Mouse (Mus musculus) megakaryocyte, embryonic 14.5 days (primary cell): ENCODE data around the gene Ncoa7. TPM values are rescaled to one million over a fixed set of nuclear protein-coding genes. Genes with fewer than 3 reads are reported as not detected.
"Not testable (repeated sequence)": the region's sequence is repeated elsewhere in the genome, so short reads cannot be mapped to it uniquely, and the experiment has no call there.

ENCODE experiments used
- H3K27me3 ChIP-seq: replicated peaks from 2 replicates; pipeline ENCODE3; 2012; ENCODE audit warnings: inconsistent platforms
- H3K36me3 ChIP-seq: replicated peaks from 2 replicates; pipeline ENCODE3; 2012; ENCODE audit warnings: low read length, inconsistent platforms, mixed read lengths
- H3K4me1 ChIP-seq: 2 replicates; pipeline ENCODE4 v1.6.1; 2012; ENCODE audit warnings: inconsistent platforms
- H3K4me3 ChIP-seq: replicated peaks from 2 replicates; pipeline ENCODE3; 2012; ENCODE audit warnings: moderate library complexity, mild to moderate bottlenecking, inconsistent platforms
- H3K9me3 ChIP-seq: 2 replicates; pipeline ENCODE4 v1.6.1; 2012; ENCODE audit warnings: inconsistent platforms
- FLI1 ChIP-seq: IDR thresholded peaks from 2 replicates; pipeline ENCODE4 v1.6.1; 2012; ENCODE audit warnings: low read length, inconsistent platforms, mixed read lengths
- GATA1 ChIP-seq: IDR thresholded peaks from 3 replicates; pipeline ENCODE4 v1.6.1; 2012; ENCODE audit warnings: mixed read lengths, low read length, inconsistent platforms, borderline replicate concordance
- polyA plus RNA-seq: library from polyadenylated mRNA; stranded (reverse); fragments of >175 nt; gene quantifications from 2 replicates; pipeline ENCODE4 v1.2.3, GENCODE M21; 2012; ENCODE audit warnings: low replicate concordance; ENCODE audit not compliant: insufficient read depth

The Ncoa7 gene
- polyA plus RNA-seq, 1 experiment = 2.1 TPM

- Histone ChIP-seq H3K9me3 (peaks cover 4% of the 10 kb centered on the region; the same call in 1 of the 2 replicates), H3K36me3 (peaks cover 8% of the 10 kb centered on the region), H3K4me3 (no peak overlapping the region), H3K4me1 (peaks cover 39% of the 10 kb centered on the region), H3K27me3 (no peaks in the 10 kb centered on the region)
- TF ChIP-seq GATA1 = no peak
- TF ChIP-seq FLI1 = no peak
Observed at GRCm38 (mm10) chr10:30632718-30633117, 170.4 kb downstream of the Ncoa7 start.

- Histone ChIP-seq H3K4me1 (peaks cover 66% of the 10 kb centered on the region), H3K4me3 (no peak overlapping the region), H3K27me3 (no peaks in the 10 kb centered on the region), H3K9me3 (peaks cover 4% of the 10 kb centered on the region; the same call in 1 of the 2 replicates), H3K36me3 (peaks cover 8% of the 10 kb centered on the region)
- no peak for TF ChIP-seq FLI1
- TF ChIP-seq GATA1 = no peak
Observed at GRCm38 (mm10) chr10:30629977-30630376, 173.1 kb downstream of the Ncoa7 start.

DNA sequence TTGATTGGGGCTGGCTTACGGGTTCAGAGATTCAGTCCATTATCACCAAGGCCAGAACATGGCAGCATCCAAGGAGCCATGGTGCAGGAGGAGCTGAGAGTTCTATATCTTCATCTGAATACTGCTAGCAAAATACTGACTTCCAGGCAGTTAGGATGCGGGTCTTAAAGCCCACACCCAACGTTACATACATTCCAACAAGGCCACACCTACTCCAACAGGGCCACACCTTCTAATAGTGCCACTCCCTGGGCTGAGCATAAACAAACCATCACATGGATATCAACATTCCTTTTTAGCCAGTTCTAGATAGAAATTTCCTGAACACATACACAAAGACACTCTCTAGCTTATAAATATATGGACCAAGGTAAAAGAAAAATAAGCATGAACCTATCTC lies 173.6 kb downstream of the Ncoa7 start, which contains the start of gene Hint3:
Gene Hint3, minus strand, starts transcription at position 120 of the 400 bp plus-strand sequence.
- H3K4me1 ChIP-seq = peaks cover 67% of the 10 kb centered on the region
- peaks cover 4% of the 10 kb centered on the region; the same call in 1 of the 2 replicates for H3K9me3 ChIP-seq
- H3K27me3 ChIP-seq = no peaks in the 10 kb centered on the region
- no peak for TF ChIP-seq FLI1
- TF ChIP-seq GATA1 = no peak
- H3K4me3 ChIP-seq = no peak within 1 kb of the TSS
- peaks cover 8% of the 10 kb centered on the region for H3K36me3 ChIP-seq

DNA sequence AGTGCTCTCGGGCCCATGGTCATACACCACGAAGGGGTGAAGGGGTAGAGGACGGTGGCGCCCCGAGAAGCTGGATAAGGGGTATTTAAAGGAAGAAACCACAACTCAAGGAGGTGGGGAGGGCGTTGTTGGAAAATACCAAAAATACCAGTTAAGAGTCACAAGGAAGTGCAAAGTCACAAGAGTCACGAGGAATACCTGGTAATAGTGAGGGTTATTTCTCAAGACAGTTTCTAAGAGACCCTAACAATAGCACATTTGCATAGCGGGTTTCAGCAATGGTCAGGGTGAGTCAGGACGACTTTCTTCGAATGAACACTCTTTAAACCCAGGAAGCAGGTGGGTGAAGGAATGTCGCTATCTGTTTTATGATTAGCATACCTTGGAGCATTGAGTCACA lies 174.7 kb downstream of the Ncoa7 start:
- H3K9me3 ChIP-seq = not testable (repeated sequence)

DNA sequence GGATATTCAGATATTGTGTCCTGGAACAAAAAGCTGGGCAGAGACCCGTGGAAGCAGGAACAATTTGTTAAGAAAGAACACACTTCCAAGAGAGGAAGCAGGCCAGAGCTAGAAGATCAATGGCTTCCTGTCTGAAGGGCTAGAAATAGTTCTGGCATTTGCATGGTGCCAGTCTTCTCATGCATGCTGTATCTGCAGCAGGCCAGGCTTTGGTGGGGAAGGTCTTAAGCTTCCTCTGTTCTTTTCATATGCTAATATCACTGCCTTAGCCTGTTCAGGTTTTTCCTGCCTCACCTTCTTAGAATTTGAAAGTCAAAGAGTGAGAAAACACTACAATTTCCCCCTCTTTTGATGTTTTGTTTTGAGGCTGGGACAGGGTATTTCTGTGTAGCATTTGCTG lies 175.6 kb downstream of the Ncoa7 start:
- H3K27me3 ChIP-seq = no peaks in the 10 kb centered on the region
- H3K36me3 ChIP-seq = peaks cover 8% of the 10 kb centered on the region
- TF ChIP-seq FLI1 (no peak), GATA1 (no peak)
- peaks cover 64% of the 10 kb centered on the region for H3K4me1 ChIP-seq
- H3K4me3 ChIP-seq = peak overlapping the region; percentile 53
- H3K9me3 ChIP-seq = peaks cover 4% of the 10 kb centered on the region; the same call in 1 of the 2 replicates

More for the DNA sequence above, 174.7 kb downstream of the Ncoa7 start:
- not testable (repeated sequence) for H3K4me3 ChIP-seq, H3K36me3 ChIP-seq, H3K27me3 ChIP-seq
- H3K4me1 ChIP-seq = peaks cover 65% of the 10 kb centered on the region

DNA sequence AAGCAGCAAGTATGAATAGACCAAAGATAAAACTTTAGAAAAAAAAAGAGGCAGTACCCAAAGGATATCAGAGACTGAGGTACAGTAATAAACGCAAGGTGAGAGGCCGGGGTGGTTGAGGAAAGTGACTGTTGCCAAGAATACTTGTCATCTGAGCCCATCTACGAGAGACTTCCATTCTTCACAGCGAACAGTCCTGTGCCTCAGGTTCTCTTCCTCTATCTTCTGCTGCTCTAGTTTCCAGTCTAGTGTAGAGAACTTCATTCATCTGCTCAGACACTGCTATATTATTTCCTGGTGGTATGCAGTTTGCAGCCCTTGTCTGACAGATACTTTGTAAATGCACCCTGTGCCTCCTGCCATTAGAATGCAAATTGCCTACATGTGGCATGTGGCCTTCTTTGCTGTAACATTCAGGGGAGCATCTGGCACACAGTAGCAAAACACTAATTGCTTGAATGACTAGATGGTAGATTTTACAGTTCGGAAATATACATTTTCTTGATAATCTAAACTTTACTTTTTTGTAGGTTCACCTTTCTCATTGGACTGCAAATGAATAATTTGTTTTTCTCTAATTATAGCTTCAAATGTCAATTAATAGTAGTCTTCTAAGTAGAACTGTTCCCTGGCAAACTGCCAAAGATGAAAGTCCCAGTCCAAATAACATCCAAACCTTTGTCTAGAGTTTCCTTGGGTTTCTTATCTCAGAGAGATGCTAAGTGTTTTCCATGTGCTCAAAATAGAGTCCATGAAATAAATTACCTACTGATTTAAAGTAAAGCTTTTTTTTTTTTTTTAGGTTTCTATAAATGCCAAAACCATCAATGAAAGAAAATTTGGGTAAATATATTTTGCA lies 178.7 kb downstream of the Ncoa7 start:
- peaks cover 74% of the 10 kb centered on the region for H3K4me1 ChIP-seq
- H3K36me3 ChIP-seq = peaks cover 5% of the 10 kb centered on the region
- no peaks in the 10 kb centered on the region for H3K27me3 ChIP-seq
- TF ChIP-seq FLI1 (no peak), GATA1 (no peak)
- H3K9me3 ChIP-seq = peaks cover 4% of the 10 kb centered on the region; the same call in 1 of the 2 replicates
- no peak overlapping the region for H3K4me3 ChIP-seq

GRCm38 (mm10) chr10:30622928-30623327 lies 180.2 kb downstream of the Ncoa7 start:
- no peaks in the 10 kb centered on the region for H3K36me3 ChIP-seq
- no peaks in the 10 kb centered on the region for H3K27me3 ChIP-seq
- peaks cover 71% of the 10 kb centered on the region for H3K4me1 ChIP-seq
- no peak for TF ChIP-seq GATA1
- TF ChIP-seq FLI1 = no peak
- H3K4me3 ChIP-seq = no peak overlapping the region
- H3K9me3 ChIP-seq = no peaks in the 10 kb centered on the region

DNA sequence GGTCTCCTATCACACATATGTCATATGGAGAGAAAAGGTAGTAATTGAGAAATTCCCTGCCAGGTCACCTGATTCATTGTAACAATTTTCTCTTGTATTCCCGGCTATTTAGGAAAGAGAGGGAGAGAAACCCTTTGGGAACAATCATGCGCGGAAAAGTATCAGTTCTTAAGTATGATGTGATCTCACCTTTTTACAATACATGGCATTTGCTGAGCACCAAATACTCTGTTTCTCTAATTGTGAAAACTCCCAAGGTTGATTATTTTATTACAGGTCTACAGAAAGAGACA lies 184.3 kb downstream of the Ncoa7 start:
- no peaks in the 10 kb centered on the region for H3K9me3 ChIP-seq
- no peak for TF ChIP-seq FLI1
- TF ChIP-seq GATA1 = no peak
- no peaks in the 10 kb centered on the region for H3K27me3 ChIP-seq
- peaks cover 3% of the 10 kb centered on the region for H3K36me3 ChIP-seq
- H3K4me1 ChIP-seq = peaks cover 41% of the 10 kb centered on the region
- H3K4me3 ChIP-seq = peak overlapping the region; percentile 93

DNA sequence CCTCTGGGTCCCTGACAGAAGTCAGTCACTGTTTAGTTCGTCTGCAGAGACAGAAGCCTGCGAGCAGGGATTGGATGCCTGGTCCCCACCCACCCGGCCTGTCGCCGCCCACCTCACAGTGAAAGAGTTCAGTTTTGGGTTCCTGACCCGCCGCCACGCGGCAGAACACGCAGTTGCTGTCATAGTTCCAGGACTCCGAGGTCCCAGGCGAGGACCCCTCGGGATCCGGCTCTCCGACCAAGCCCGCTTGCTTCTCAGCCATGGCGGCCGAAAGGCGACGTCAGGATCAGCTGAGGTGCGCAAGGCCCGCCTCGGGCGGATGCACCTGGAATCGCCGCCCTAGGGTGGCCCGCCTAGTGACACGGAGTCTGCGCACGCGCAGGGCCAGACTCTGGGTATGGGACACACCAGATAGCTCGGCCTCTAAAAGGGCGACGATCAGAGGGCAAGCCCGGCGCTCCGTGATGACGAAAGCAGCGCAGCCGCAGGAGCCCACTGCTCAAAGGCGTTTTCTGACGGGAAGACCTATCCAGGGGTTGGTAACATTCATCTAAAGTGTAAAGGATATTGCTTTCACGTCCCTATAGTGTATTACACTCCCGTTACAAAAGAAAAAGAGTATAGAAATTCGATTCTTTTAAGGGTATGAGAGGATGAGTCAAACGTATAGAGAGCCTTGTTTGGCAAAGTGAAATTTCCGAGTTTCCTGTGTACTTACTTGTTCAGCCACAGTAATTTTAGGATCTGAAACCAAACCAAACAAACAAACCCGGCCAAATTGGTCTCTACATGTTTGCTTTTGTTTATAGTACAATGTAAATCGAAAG lies 184.8 kb downstream of the Ncoa7 start:
- Histone ChIP-seq H3K27me3 (no peaks in the 10 kb centered on the region), H3K4me3 (peak overlapping the region; percentile 93), H3K4me1 (peaks cover 41% of the 10 kb centered on the region), H3K36me3 (peaks cover 7% of the 10 kb centered on the region), H3K9me3 (no peaks in the 10 kb centered on the region)
- TF ChIP-seq GATA1 (no peak), FLI1 (no peak)

- H3K27me3 ChIP-seq = no peaks in the 10 kb centered on the region
- peaks cover 44% of the 10 kb centered on the region for H3K36me3 ChIP-seq
- TF ChIP-seq FLI1 (no peak), GATA1 (no peak)
- H3K4me3 ChIP-seq = no peak overlapping the region
- H3K9me3 ChIP-seq = no peaks in the 10 kb centered on the region
- peaks cover 9% of the 10 kb centered on the region; the same call in 1 of the 2 replicates for H3K4me1 ChIP-seq
Observed at GRCm38 (mm10) chr10:30613039-30613438, 190.1 kb downstream of the Ncoa7 start.
